Mouse (Mus musculus) C2C12 (cell line): Measurements from ENCODE around the gene Fap.

Source experiments
- CEBPB ChIP-seq: IDR thresholded peaks from one replicate; pipeline ENCODE4 v1.6.1; 2011; ENCODE audit warnings: low read depth, mild to moderate bottlenecking, control low read depth, moderate library complexity
- CTCF ChIP-seq: IDR thresholded peaks from one replicate; pipeline ENCODE4 v1.5.1; 2011; ENCODE audit not compliant: control insufficient read depth, insufficient read depth, insufficient read length
- MAX ChIP-seq: IDR thresholded peaks from one replicate; pipeline ENCODE4 v1.6.1; 2011; ENCODE audit warnings: mild to moderate bottlenecking, control low read depth
- USF1 ChIP-seq: IDR thresholded peaks from one replicate; pipeline ENCODE4 v1.6.1; 2011; ENCODE audit warnings: low read depth, mild to moderate bottlenecking, control low read depth, moderate library complexity

DNA sequence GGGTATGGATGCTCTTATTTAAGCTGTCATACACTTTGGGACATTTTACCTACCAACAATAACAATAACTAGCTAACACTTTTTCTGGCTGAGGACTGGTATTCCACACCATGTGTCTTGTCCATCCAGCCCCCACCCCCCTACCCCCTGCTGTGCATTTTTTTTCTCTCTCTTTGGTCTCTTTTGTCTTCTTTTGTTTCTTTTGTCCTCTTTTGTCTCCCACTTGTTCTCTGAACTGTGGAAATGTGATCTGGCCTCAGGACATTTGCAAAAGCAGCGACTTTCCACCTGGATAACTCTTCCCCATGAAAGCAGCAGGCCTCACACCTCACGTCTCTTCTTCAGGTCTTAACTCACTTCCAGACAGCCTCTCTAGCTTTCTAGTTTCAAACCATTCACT lies 67.4 kb downstream of the Fap start:
- TF ChIP-seq CTCF = no peak
- TF ChIP-seq MAX = no peak
- TF ChIP-seq CEBPB = no peak
- TF ChIP-seq USF1 = no peak
